Mouse (Mus musculus): Measurements from ENCODE around the gene Tpi1.

DNA sequence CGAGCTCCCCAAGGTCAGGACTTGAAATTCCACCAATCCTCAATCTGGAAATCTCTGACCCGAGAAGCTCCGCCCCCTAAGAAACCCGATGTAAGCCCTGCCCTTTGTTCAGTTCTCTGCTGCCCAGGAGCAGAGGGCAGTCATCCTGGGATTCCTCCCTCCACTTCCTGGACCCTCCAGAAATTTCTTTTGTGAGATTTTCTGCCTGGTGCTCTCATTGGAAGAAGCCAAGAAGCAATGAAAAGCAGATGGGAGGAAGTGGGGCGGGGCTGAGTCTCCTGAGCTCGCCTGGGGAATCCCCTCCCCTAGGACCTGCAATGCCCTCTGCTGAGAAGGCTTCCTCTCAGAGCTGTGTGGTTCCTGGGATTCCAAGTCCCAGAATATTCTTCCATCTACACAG, 31.7 kb downstream of the Tpi1 start:
- TF ChIP-seq CTCF (IDR thresholded peaks at IDR 0.05) (no peak), POLR2A (IDR thresholded peaks at IDR 0.05; ENCODE audit: insufficient read depth, low read depth, low read length) (no peak), EP300 (IDR thresholded peaks at IDR 0.05; ENCODE audit: insufficient read depth, low read depth, low read length) (no peak)
